Mouse (Mus musculus) megakaryocyte, embryonic 14.5 days (primary cell): Measurements from ENCODE around the gene Nomo1.

Experiments
- FLI1 ChIP-seq: IDR thresholded peaks from 2 replicates; pipeline ENCODE4 v1.6.1; 2012; ENCODE audit warnings: low read length, inconsistent platforms, mixed read lengths
- GATA1 ChIP-seq: IDR thresholded peaks from 3 replicates; pipeline ENCODE4 v1.6.1; 2012; ENCODE audit warnings: mixed read lengths, low read length, inconsistent platforms, borderline replicate concordance

DNA sequence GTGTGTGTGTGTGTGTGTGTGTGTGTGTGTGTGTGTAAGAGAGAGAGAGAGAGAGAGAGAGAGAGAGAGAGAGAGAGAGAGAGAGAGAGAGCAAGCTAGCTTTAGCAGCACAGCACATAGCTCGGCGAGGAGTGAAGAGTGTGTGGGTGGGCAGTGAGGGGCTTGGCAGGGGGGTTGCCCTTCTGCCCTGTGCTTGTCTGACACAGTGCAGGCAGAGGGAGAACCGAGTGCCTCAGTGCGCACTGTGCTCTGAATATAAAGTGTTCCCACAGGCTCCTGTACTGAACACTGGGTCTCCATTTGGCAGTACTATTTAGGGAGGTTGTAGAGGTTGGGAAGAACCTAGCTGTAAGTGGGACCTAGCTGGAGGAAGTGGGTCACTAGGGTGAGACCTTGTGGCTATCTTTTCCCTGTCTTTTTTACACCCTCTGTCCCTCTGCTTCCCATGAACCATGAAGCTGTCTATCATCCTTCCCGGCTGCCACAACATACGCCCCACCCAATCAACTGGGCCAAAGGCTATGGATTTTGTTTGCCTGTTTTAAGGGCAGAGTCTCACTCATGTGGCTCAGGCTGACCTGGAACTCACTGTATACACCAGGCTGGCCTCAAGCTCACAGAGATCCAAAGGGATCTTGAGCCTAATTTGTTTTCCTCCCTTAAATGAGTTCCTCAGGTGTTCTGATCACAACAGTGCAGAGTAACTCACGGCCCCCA lies 96.1 kb downstream of the Nomo1 start:
- no peak for TF ChIP-seq GATA1
- TF ChIP-seq FLI1 = no peak
